Mouse (Mus musculus): ENCODE measurements around the gene Lrrc36. TPM values are rescaled to one million over a fixed set of nuclear protein-coding genes. Genes with fewer than 3 reads are reported as not detected.

Gene Lrrc36
- total RNA-seq, 2 experiments from 2014 or later = 0.53 to 0.97 TPM

DNA sequence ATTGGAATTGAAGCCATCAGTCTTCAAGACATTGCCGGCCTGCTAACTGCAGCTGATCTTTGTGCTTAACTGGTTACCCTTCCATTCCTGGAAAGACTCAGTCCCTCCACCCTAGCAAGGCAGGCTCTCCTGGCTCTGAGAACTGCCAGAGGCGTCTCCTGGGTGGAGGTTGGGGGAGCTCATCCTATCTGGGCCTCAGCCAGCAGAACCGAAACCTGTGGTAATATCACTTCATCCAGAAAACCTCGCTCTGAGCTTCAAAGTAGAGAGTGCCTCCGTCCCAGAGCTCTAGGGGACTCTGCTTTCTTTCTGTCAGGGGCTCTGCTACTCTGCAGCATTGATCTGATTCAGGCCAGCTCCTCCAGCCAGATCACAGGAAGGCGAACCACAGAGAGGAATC lies 93.6 kb downstream of the Lrrc36 start:
- DNase-seq = no peak
- intact Hi-C loops (cut with DNase I; ENCODE audit: low total_unique reads) = no loop called here

DNA sequence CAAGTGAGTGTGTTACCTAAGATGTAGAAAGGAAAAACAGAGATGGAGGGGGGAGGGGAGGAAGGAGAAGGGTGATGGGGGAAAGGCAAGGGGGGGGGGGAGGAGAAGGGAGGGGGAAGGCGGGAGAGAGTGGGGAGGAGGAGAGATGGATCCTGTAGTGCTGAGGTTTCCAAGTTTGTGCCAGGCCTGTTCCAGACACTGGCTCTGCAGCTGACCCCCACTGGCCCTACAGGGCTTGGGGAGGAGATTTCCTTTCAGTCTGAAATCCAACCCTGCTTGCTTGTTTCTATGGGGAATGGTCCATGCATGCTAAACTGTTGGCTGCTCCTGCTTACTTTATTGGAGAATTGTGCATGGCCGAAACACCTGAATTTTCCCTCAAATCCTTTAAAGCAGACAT lies 95.4 kb downstream of the Lrrc36 start:
- intact Hi-C loops (cut with DNase I; ENCODE audit: low total_unique reads) = no loop called here

DNA sequence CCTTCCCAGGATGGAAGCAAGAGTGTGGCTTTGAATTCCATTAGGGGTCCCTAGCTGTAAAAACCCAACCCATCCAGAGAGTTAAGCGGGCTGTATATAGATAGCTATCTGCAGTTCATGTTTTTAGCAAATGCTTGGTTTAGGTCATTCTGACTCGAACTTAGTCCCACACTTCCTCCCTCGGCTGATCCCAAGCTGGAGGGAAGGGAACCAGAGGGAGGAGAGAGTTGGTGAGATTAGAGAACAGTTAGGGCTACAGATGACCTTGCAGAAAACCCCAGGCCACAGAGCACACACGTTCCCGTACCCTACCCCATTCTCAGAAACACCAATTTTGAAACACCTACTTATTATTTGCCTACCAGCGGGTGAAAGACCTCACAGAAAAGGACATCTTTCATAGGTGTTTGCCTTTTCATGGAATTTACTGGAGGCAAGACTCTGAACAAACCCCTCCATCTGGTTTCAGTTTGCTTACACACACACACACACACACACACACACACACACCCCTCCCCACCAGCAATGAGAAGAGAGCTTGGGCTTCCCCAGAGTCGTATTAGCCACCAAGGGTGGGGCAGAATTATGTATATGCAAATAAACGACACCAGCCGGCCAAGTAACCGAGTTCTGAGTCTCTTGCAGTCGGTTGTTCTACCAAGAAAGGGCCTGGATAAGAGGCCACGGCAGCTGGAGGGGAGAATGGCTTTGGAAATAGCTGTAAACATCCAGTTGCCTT lies 96.8 kb downstream of the Lrrc36 start:
- DNase-seq = peak; percentile 28
- intact Hi-C loops (cut with DNase I; ENCODE audit: low total_unique reads) = no loop called here

More for the DNA sequence above, 95.4 kb downstream of the Lrrc36 start:
- no peak for DNase-seq

Other genes starting within 250 kb of the Lrrc36 start
- gene Cbfb, start 242.9 kb upstream of the Lrrc36 start, total RNA-seq (2021) = 10 to 100 TPM; 37.2 TPM
- 10 to 100 TPM; 14.6 to 18.7 TPM for gene D230025D16Rik, start 188.4 kb upstream of the Lrrc36 start, total RNA-seq (2021)
- 1 to 10 TPM; 5.1 to 6.1 TPM for gene B3gnt9, start 158.4 kb upstream of the Lrrc36 start, total RNA-seq (2021)
- gene Tradd, start 149.0 kb upstream of the Lrrc36 start, total RNA-seq (2021) = 1 to 10 TPM; 2.8 to 3.9 TPM
- gene Fbxl8, start 148.9 kb upstream of the Lrrc36 start, total RNA-seq (2021) = 1 to 10 TPM; 1.3 TPM
- gene Hsf4, start 143.8 kb upstream of the Lrrc36 start, total RNA-seq (2021) = 1 to 10 TPM in 1 of 2 experiments, under 1 TPM in 1; 0.95 to 1.4 TPM
- 10 to 100 TPM; 24.1 to 27.3 TPM for gene Nol3, start 137.4 kb upstream of the Lrrc36 start, total RNA-seq (2021)
- 1 to 10 TPM in 1 of 2 experiments, under 1 TPM in 1; 0.84 to 1.3 TPM for gene 4931428F04Rik, start 123.7 kb upstream of the Lrrc36 start, total RNA-seq (2021)
- gene Exoc3l, start 117.5 kb upstream of the Lrrc36 start, total RNA-seq (2021) = 1 to 10 TPM; 3.4 to 3.7 TPM
- 10 to 100 TPM; 15.4 to 17.2 TPM for gene E2f4, start 115.9 kb upstream of the Lrrc36 start, total RNA-seq (2021)
- under 1 TPM; 0.40 to 0.45 TPM for gene Elmo3, start 108.0 kb upstream of the Lrrc36 start, total RNA-seq (2021)
- 1 to 10 TPM in 1 of 2 experiments, under 1 TPM in 1; 0.76 to 1.6 TPM for gene Lrrc29, start 87.3 kb upstream of the Lrrc36 start, total RNA-seq (2021)
- 10 to 100 TPM; 20.6 to 21.5 TPM for gene Tmem208, start 87.2 kb upstream of the Lrrc36 start, total RNA-seq (2021)
- gene Fhod1, start 65.6 kb upstream of the Lrrc36 start, total RNA-seq (2021) = 10 to 100 TPM; 12.1 to 15.6 TPM
- 1 to 10 TPM in 1 of 2 experiments, under 1 TPM in 1; 0.84 to 1.0 TPM for gene Slc9a5, start 64.7 kb upstream of the Lrrc36 start, total RNA-seq (2021)
- gene Plekhg4, start 40.3 kb upstream of the Lrrc36 start, total RNA-seq (2021) = under 1 TPM; 0.07 to 0.08 TPM
- under 1 TPM in 1 of 2 experiments, not detected in 1; 0.21 TPM for gene Kctd19, start 69 bp upstream of the Lrrc36 start, total RNA-seq (2021)
- 100 to 1,000 TPM; 191 to 254 TPM for gene Tppp3, start 58.0 kb downstream of the Lrrc36 start, total RNA-seq (2021)
- gene Zdhhc1, start 83.3 kb downstream of the Lrrc36 start, total RNA-seq (2021) = 10 to 100 TPM; 10.1 to 11.2 TPM
- 1 to 10 TPM; 1.9 to 2.1 TPM for gene Hsd11b2, start 105.2 kb downstream of the Lrrc36 start, total RNA-seq (2021)
- gene Atp6v0d1, start 152.5 kb downstream of the Lrrc36 start, total RNA-seq (2021) = 10 to 100 TPM; 43.2 to 44.7 TPM
- 10 to 100 TPM; 18.9 to 20.6 TPM for gene Ripor1, start 191.7 kb downstream of the Lrrc36 start, total RNA-seq (2021)
- 10 to 100 TPM; 34.5 TPM for gene Ctcf, start 223.0 kb downstream of the Lrrc36 start, total RNA-seq (2021)
- 1 to 10 TPM in 1 of 2 experiments, under 1 TPM in 1; 0.73 to 1.7 TPM for gene Agrp, start 223.8 kb downstream of the Lrrc36 start, total RNA-seq (2021)